Mouse (Mus musculus): ENCODE measurements around the gene Nap1l2.
"Not testable (repeated sequence)": the region's sequence is repeated elsewhere in the genome, so short reads cannot be mapped to it uniquely, and the experiment has no call there.

The Nap1l2 gene

GRCm38 (mm10) chrX:103186431-103186786 lies at the start of gene Nap1l2:
Nap1l2 (minus strand) TSS chrX:103186640.
- peak; percentile 2 to 10 for DNase-seq (ENCODE audit: low spot score in 2 of 2)

- DNase-seq (ENCODE audit: low spot score in 2 of 2): no peak
Observed at GRCm38 (mm10) chrX:103215251-103215650, 28.8 kb upstream of the Nap1l2 start.

- DNase-seq (ENCODE audit: low spot score in 2 of 2): no peak
Observed at GRCm38 (mm10) chrX:103186829-103187228, 389 bp upstream of the Nap1l2 start.

- no peak for DNase-seq (ENCODE audit: low spot score in 2 of 2)
Observed at GRCm38 (mm10) chrX:103185781-103186430, 534 bp downstream of the Nap1l2 start.

GRCm38 (mm10) chrX:103183536-103183935 lies 2.9 kb downstream of the Nap1l2 start:
- DNase-seq (ENCODE audit: low spot score in 2 of 2): no peak

- DNase-seq (ENCODE audit: low spot score in 2 of 2): no peak
Observed at GRCm38 (mm10) chrX:103179771-103180558, 6.5 kb downstream of the Nap1l2 start.

- DNase-seq (ENCODE audit: low spot score in 2 of 2): not testable (repeated sequence)
Observed at GRCm38 (mm10) chrX:103164948-103165605, 21.4 kb downstream of the Nap1l2 start.

GRCm38 (mm10) chrX:103156134-103156533 lies 30.3 kb downstream of the Nap1l2 start:
- no peak for DNase-seq (ENCODE audit: low spot score in 2 of 2)

- no peak for DNase-seq (ENCODE audit: low spot score in 2 of 2)
Observed at GRCm38 (mm10) chrX:103138549-103138948, 47.9 kb downstream of the Nap1l2 start.

Data from heart, adult 9 months (tissue).